Mouse (Mus musculus) urinary bladder, postnatal 14 days (tissue): ENCODE measurements around the gene Pik3ca.

Experiments used
- DNase-seq: peaks from one replicate; pipeline ENCODE4 v3.0.0; 2021; ENCODE audit warnings: low spot score

Pik3ca gene

DNA sequence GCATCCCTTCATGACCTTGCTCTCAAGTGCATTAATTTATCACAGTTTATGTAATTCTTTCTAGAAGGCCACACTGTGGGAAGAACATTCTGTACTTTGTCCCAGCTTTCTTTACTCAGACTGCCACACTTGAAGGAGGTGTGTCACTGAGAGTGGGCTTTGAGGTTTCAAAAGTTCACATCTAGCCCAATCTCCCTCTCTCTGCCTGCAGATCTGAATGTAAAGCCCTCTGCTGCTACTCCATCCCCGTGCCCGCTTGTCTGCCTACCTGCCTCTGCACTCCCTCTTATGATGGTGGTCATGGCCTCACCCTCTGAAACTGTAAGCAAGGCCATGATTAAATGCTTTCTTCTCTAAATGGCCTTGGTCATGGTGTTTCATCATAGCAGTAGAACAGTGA, 102.9 kb downstream of the Pik3ca start:
- no peak for DNase-seq

DNA sequence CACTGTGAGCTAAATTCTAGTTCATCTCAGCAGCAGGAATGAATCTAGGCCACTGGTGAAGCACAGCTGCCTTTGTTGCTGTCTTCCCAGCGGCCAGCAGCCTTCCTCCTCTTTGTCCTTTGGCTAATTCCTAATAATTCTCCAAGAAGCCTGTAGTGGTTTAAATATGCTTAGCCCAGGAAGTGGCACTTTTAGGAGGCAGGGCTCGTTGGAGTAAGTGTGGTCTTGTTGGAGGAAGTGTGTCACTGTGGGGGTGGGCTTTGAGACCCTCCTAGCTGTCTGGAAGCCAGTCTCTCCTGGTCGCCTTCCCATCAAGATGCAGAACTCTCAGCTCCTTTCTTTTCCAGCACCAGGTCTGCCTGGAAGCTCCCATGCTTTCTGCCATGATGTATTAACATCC, 108.4 kb downstream of the Pik3ca start:
- no peak for DNase-seq

GRCm38 (mm10) chr3:32506366-32507225, 109.1 kb downstream of the Pik3ca start:
- no peak for DNase-seq

- peak; percentile 64 for DNase-seq
Measured at GRCm38 (mm10) chr3:32508666-32509324, 111.3 kb downstream of the Pik3ca start.

DNA sequence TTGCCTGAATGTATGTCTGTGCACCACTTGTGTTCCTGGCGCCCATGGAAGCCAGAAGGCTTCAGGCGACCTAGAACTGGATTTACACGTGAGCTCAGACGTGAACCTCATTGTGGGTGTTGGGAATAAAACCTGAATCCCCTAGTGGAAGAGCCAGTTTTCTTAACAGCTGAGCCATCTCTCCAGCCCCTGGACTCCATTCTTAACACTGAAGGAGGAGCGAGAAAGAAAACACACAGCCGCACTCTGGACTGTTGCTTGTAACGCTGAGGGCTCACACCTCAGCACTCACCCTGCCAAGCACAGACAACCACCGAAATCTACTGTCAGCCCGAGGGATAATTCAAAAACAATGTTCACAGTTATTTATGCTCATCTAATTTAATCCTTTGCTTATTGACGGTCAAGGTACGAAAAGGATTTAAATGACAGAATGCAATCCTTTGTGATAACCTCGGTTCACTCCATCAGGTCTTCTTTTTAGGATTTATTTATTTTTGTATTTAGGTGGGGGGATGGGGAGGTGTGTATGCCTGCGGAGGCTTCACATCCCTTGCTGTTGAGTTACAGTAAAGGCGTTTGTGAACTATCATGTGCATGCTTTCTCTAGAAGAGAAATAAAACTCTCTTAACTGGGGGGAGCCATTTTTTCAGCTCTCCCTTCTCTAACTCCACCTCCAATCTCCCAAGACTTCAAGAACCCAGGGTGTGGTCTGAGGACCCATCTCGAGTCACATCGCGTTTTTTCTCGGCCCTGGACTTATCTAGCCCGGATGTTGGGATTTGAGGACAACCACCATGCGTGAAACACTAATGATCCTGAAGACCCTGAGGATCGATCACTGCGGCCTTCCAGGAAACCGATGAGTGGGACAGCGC, 112.3 kb downstream of the Pik3ca start, which contains the start of gene Zfp639:
TSS of gene Zfp639 (plus strand) at position 764 of the 879 bp plus-strand sequence.
- DNase-seq: no peak

DNA sequence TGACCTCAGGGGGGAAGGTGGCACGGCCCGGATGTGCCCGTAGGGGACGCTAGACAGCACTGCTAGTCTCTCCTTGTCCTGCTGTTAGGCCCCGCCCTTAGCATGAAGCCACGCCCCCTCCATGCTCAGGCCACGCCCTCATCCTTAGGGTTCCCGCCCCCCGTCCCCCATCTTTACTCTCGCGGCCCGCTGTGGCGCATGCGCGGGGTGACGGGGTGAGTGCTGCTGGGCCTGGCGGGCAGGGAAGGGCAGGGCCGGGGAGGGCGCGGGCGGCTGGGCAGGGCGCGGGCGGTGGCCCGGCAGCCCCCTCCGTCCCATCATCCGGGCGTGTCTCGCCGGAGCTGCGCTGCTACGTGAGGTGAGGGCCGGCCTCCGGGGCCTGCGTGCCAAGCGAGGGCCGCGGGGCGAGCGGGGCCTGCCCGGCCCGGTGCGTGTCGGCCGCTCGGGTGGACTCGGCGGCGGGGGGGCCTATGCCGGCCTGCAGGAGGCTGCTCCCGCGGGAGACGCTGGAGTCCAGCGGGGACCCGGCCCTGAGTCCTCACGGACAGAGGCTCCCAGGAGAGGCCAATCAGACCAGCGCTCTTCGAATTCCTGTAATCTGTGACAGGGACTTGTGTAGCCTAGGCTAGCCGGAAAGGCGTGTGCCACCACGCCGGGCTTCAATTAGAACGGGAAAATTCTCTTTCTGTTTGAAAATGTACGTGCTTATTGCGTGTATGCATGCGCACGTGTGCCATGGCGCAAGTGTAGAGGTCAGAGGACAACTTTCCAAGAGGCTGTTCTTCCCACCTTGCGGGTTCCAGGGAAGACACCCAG, 113.1 kb downstream of the Pik3ca start:
- peak; percentile 96 for DNase-seq

- no peak for DNase-seq
Measured at GRCm38 (mm10) chr3:32511191-32511550, 113.7 kb downstream of the Pik3ca start.

GRCm38 (mm10) chr3:32512686-32513284, 115.3 kb downstream of the Pik3ca start:
- DNase-seq: no peak

DNA sequence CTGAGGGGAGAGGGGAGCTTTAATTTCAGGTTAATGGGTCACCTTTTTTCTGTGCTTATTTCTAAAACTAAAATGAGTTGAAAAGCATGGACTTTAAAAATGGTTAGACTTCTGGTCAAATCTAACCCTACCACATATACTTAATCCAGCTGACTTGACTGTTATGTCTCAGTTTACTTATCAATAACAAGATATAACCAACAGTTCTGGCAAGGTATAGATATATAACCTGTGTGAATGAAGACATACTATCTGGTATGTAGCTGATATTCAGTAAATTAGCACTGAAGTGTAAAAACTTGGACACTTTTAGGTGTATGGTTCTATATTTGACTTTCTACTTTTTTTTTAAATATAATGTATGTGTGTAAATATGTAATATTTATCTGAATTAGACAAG, 116.1 kb downstream of the Pik3ca start:
- no peak for DNase-seq
